Mouse (Mus musculus): ENCODE data around the gene Bfsp2. TPM values are rescaled to one million over a fixed set of nuclear protein-coding genes. Genes with fewer than 3 reads are reported as not detected.

Bfsp2 gene
- polyA plus RNA-seq, 2 experiments = 1.0 to 1.9 TPM

- Histone ChIP-seq H3K9ac (ENCODE audit: low read depth, low read length, severe bottlenecking) (no peak overlapping the region), H3K9me3 (ENCODE audit: control insufficient read depth, low read length) (no peaks in the 10 kb centered on the region), H3K36me3 (ENCODE audit: control insufficient read depth, insufficient read depth, low read length) (no peaks in the 10 kb centered on the region), H3K4me2 (replicated peaks; ENCODE audit: low read depth, low read length, severe bottlenecking) (no peak overlapping the region), H3K27me3 (ENCODE audit: control insufficient read depth, insufficient read depth, low read length) (no peaks in the 10 kb centered on the region), H3K27ac (replicated peaks; ENCODE audit: low read depth, low read length) (no peak overlapping the region), H3K4me3 (replicated peaks; ENCODE audit: low read length) (no peak overlapping the region), H3K4me1 (ENCODE audit: control insufficient read depth, insufficient read depth, low read length) (peaks cover 11% of the 10 kb centered on the region)
- TF ChIP-seq POLR2A (IDR thresholded peaks at IDR 0.05; ENCODE audit: borderline replicate concordance, extremely low read depth, insufficient read depth, insufficient read length) = no peak
- 72% methylated on average over 11 of the region's 11 CpGs for WGBS
- no peak for DNase-seq (ENCODE audit: low spot score)
- no peak for ATAC-seq (ENCODE audit: low FRiP score, low read depth)
Measured at GRCm38 (mm10) chr9:103495391-103495790, 15.2 kb upstream of the Bfsp2 start.

DNA sequence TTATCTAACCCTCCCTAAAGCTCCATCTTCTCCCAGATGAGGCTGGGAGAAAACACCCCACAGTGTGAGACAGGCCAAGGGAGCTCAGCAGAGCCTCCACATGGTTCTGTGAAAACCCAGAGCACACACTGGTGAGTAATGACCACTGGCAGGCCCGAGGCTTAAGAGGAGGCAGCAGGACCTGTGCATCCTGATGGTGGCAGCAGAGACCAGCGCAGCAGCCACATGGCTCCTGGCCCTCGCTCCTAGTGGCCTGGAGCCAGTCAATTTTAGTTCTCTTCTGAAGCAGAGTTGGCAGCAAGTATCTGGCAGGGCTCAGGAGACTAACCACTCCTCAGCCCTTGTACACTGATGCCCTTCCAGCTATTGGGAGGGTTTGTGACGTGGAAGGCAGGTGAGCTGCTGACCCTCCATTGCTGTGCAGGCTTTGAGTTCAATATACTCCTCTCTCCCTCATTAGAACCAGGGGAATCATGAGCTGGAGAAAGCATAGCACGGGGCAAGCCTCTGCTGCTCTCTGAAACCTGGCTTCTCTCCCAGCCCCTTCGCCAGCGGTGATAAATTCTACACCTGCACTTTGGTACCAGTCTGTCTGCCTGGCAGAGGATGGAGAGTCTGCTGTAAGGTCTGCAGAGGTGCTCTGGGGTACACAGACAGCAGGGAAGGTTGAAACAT, 14.3 kb upstream of the Bfsp2 start:
- WGBS = 20% methylated on average over 7 of the region's 7 CpGs
- Histone ChIP-seq H3K4me3 (replicated peaks; ENCODE audit: low read length) (no peak overlapping the region), H3K9ac (ENCODE audit: low read depth, low read length, severe bottlenecking) (no peak overlapping the region), H3K4me2 (replicated peaks; ENCODE audit: low read depth, low read length, severe bottlenecking) (no peak overlapping the region; the same call in 1 of the 2 replicates), H3K9me3 (ENCODE audit: control insufficient read depth, low read length) (no peaks in the 10 kb centered on the region), H3K27ac (replicated peaks; ENCODE audit: low read depth, low read length) (no peak overlapping the region), H3K36me3 (ENCODE audit: control insufficient read depth, insufficient read depth, low read length) (no peaks in the 10 kb centered on the region), H3K4me1 (ENCODE audit: control insufficient read depth, insufficient read depth, low read length) (peaks cover 11% of the 10 kb centered on the region), H3K27me3 (ENCODE audit: control insufficient read depth, insufficient read depth, low read length) (no peaks in the 10 kb centered on the region)
- peak; percentile 87 for DNase-seq (ENCODE audit: low spot score)
- peak; percentile 85 for ATAC-seq (ENCODE audit: low FRiP score, low read depth)
- TF ChIP-seq POLR2A (IDR thresholded peaks at IDR 0.05; ENCODE audit: borderline replicate concordance, extremely low read depth, insufficient read depth, insufficient read length) = no peak

DNA sequence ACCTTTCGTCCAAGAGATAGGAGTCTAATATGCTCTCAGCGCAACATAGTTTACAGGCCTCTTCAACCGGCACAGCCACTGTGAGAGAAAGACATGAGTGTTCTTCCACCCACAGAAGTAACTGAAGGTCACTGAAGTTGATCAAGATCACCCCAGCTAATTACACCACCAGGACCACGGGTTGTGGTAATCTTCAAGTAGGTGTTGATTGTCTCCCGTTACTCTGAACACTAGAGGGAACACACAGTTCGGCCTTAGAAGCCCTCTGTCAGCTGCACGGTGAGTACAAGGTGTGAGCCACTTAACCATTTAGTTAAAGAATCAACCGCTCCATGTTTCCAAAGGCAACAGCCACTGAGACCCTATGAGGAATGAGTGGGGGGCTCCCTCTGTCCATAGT, 11.8 kb upstream of the Bfsp2 start:
- H3K4me1 ChIP-seq (ENCODE audit: control insufficient read depth, insufficient read depth, low read length) = peaks cover 12% of the 10 kb centered on the region
- ATAC-seq (ENCODE audit: low FRiP score, low read depth) (no peak), DNase-seq (ENCODE audit: low spot score) (no peak)
- H3K27me3 ChIP-seq (ENCODE audit: control insufficient read depth, insufficient read depth, low read length) = no peaks in the 10 kb centered on the region
- H3K9me3 ChIP-seq (ENCODE audit: control insufficient read depth, low read length) = no peaks in the 10 kb centered on the region
- TF ChIP-seq POLR2A (IDR thresholded peaks at IDR 0.05; ENCODE audit: borderline replicate concordance, extremely low read depth, insufficient read depth, insufficient read length) = no peak
- H3K9ac ChIP-seq (ENCODE audit: low read depth, low read length, severe bottlenecking) = no peak overlapping the region
- H3K4me2 ChIP-seq (replicated peaks; ENCODE audit: low read depth, low read length, severe bottlenecking) = no peak overlapping the region
- WGBS = 67% methylated on average over 8 of the region's 8 CpGs
- H3K27ac ChIP-seq (replicated peaks; ENCODE audit: low read depth, low read length) = no peak overlapping the region
- no peaks in the 10 kb centered on the region for H3K36me3 ChIP-seq (ENCODE audit: control insufficient read depth, insufficient read depth, low read length)
- H3K4me3 ChIP-seq (replicated peaks; ENCODE audit: low read length) = no peak overlapping the region

DNA sequence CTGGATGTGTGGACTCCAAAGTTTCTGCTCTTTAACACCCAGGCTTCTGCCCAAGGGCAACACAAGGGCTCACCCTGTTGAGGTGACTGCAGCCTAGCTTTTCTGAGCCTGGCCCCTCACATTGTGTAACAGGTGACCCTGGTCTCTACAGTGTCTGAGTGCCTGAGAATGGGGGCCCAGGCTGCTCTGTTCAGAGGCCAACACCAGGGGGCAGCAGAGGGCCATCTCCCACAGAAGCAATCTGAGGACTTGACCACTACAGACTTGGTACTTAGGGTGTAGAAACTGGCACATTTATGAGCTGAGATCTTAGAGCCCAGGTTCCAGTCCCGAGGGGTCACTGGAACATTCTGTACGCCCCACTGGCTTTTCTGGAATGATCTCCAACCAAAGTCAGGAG, 10.2 kb upstream of the Bfsp2 start:
- TF ChIP-seq POLR2A (IDR thresholded peaks at IDR 0.05; ENCODE audit: borderline replicate concordance, extremely low read depth, insufficient read depth, insufficient read length) = no peak
- peak; percentile 71 for ATAC-seq (ENCODE audit: low FRiP score, low read depth)
- DNase-seq (ENCODE audit: low spot score) = peak; percentile 68
- Histone ChIP-seq H3K9me3 (ENCODE audit: control insufficient read depth, low read length) (no peaks in the 10 kb centered on the region), H3K27ac (replicated peaks; ENCODE audit: low read depth, low read length) (no peak overlapping the region), H3K4me2 (replicated peaks; ENCODE audit: low read depth, low read length, severe bottlenecking) (no peak overlapping the region), H3K4me1 (ENCODE audit: control insufficient read depth, insufficient read depth, low read length) (peaks cover 25% of the 10 kb centered on the region), H3K9ac (ENCODE audit: low read depth, low read length, severe bottlenecking) (no peak overlapping the region), H3K4me3 (replicated peaks; ENCODE audit: low read length) (no peak overlapping the region), H3K27me3 (ENCODE audit: control insufficient read depth, insufficient read depth, low read length) (no peaks in the 10 kb centered on the region), H3K36me3 (ENCODE audit: control insufficient read depth, insufficient read depth, low read length) (no peaks in the 10 kb centered on the region)
- WGBS = 5% methylated on average over 2 of the region's 2 CpGs

GRCm38 (mm10) chr9:103489883-103490282, 9.7 kb upstream of the Bfsp2 start:
- Histone ChIP-seq H3K9ac (ENCODE audit: low read depth, low read length, severe bottlenecking) (no peak overlapping the region), H3K4me1 (ENCODE audit: control insufficient read depth, insufficient read depth, low read length) (peaks cover 26% of the 10 kb centered on the region), H3K4me2 (replicated peaks; ENCODE audit: low read depth, low read length, severe bottlenecking) (no peak overlapping the region), H3K4me3 (replicated peaks; ENCODE audit: low read length) (no peak overlapping the region), H3K27me3 (ENCODE audit: control insufficient read depth, insufficient read depth, low read length) (no peaks in the 10 kb centered on the region), H3K36me3 (ENCODE audit: control insufficient read depth, insufficient read depth, low read length) (no peaks in the 10 kb centered on the region), H3K27ac (replicated peaks; ENCODE audit: low read depth, low read length) (no peak overlapping the region), H3K9me3 (ENCODE audit: control insufficient read depth, low read length) (no peaks in the 10 kb centered on the region)
- no peak for TF ChIP-seq POLR2A (IDR thresholded peaks at IDR 0.05; ENCODE audit: borderline replicate concordance, extremely low read depth, insufficient read depth, insufficient read length)
- ATAC-seq (ENCODE audit: low FRiP score, low read depth) (no peak), DNase-seq (ENCODE audit: low spot score) (no peak)
- 72% methylated on average over 4 of the region's 4 CpGs for WGBS
